Mouse (Mus musculus) kidney, embryonic 16.5 days (tissue): Measurements from ENCODE around the gene Arhgef17. TPM values are rescaled to one million over a fixed set of nuclear protein-coding genes. Genes with fewer than 3 reads are reported as not detected.
A peak's percentile ranks its signal among the peaks of the same experiment; 100 is the strongest.

Experiments used
- ATAC-seq: fragments of 200-750 bp; cut with Nextera tagmentation; 2 replicates; pipeline ENCODE4 v1.8.0; 2017; ENCODE audit warnings: moderate TSS enrichment; ENCODE audit not compliant: low FRiP score, low TSS enrichment
- H3K27ac ChIP-seq: fragments of 300-500 bp; sonication (generic); 2 replicates; pipeline ENCODE4 v1.5.1; 2014; ENCODE audit warnings: low read length
- H3K27me3 ChIP-seq: fragments of 300-500 bp; sonication (generic); 2 replicates; pipeline ENCODE4 v1.6.1; 2014; ENCODE audit warnings: low read length, control low read depth, mixed read lengths; ENCODE audit not compliant: insufficient read depth
- H3K36me3 ChIP-seq: fragments of 300-500 bp; sonication (generic); 2 replicates; pipeline ENCODE4 v1.6.1; 2014; ENCODE audit warnings: low read length, control low read depth, mixed read lengths; ENCODE audit not compliant: insufficient read depth
- H3K4me1 ChIP-seq: fragments of 300-500 bp; sonication (generic); 2 replicates; pipeline ENCODE4 v1.6.1; 2014; ENCODE audit warnings: low read length, control low read depth, mixed read lengths; ENCODE audit not compliant: insufficient read depth
- H3K4me2 ChIP-seq: fragments of 300-500 bp; sonication (generic); replicated peaks from 2 replicates; pipeline ENCODE4 v1.6.1; 2014; ENCODE audit warnings: low read depth, low read length
- H3K4me3 ChIP-seq: fragments of 300-500 bp; sonication (generic); 2 replicates; pipeline ENCODE4 v1.5.1; 2014; ENCODE audit warnings: mild to moderate bottlenecking, low read length
- H3K9ac ChIP-seq: fragments of 300-500 bp; sonication (generic); replicated peaks from 2 replicates; pipeline ENCODE4 v1.6.1; 2014; ENCODE audit warnings: low read length
- H3K9me3 ChIP-seq: fragments of 300-500 bp; sonication (generic); 2 replicates; pipeline ENCODE4 v1.6.1; 2016; ENCODE audit warnings: low read length, control low read depth
- WGBS: fragments of 180-500 bp; shearing (Covaris S2); extraction: QIAGEN DNeasy Blood & Tissue Kit; methylation state at CpG from one replicate; pipeline ENCODE4 v1.1.7; 2014; 5-methylcytosine and 5-hydroxymethylcytosine counted together
- polyA plus RNA-seq: library from polyadenylated mRNA; unstranded; fragments of >200 nt; fragmentation: Nextera tagmentation; extraction: Ambion mirVana; gene quantifications from 2 replicates; pipeline ENCODE4 v1.2.1, GENCODE M21; 2015

The Arhgef17 gene
- polyA plus RNA-seq, 1 experiment from 2014 or later = 10.8 TPM

- WGBS = 88% methylated on average over 5 of the region's 5 CpGs
- no peak overlapping the region for H3K27ac ChIP-seq
- ATAC-seq = no peak
These were observed 12.8 kb upstream of the Arhgef17 start for GRCm38 (mm10) chr7:100944738-100945137.

GRCm38 (mm10) chr7:100944306-100944705 lies 12.4 kb upstream of the Arhgef17 start:
- Histone ChIP-seq H3K36me3 (no peaks in the 10 kb centered on the region), H3K4me1 (peaks cover 17% of the 10 kb centered on the region), H3K4me2 (no peak overlapping the region), H3K9me3 (no peaks in the 10 kb centered on the region), H3K27ac (no peak overlapping the region), H3K27me3 (no peaks in the 10 kb centered on the region), H3K4me3 (no peak overlapping the region), H3K9ac (no peak overlapping the region)
- WGBS = 66% methylated on average over 2 of the region's 2 CpGs
- ATAC-seq = no peak

More at GRCm38 (mm10) chr7:100944738-100945137, 12.8 kb upstream of the Arhgef17 start:
- Histone ChIP-seq H3K27me3 (no peaks in the 10 kb centered on the region), H3K9me3 (no peaks in the 10 kb centered on the region), H3K9ac (no peak overlapping the region), H3K36me3 (no peaks in the 10 kb centered on the region), H3K4me2 (no peak overlapping the region), H3K4me3 (no peak overlapping the region), H3K4me1 (peaks cover 20% of the 10 kb centered on the region)

- 23% methylated on average over 12 of the region's 12 CpGs for WGBS
- Histone ChIP-seq H3K27me3 (no peaks in the 10 kb centered on the region), H3K4me2 (no peak overlapping the region), H3K36me3 (no peaks in the 10 kb centered on the region), H3K9me3 (no peaks in the 10 kb centered on the region), H3K9ac (no peak overlapping the region), H3K4me3 (no peak overlapping the region), H3K27ac (no peak overlapping the region), H3K4me1 (peaks cover 17% of the 10 kb centered on the region)
- peak; percentile 57; the same call in 1 of the 2 replicates for ATAC-seq
These were observed 11.1 kb upstream of the Arhgef17 start for GRCm38 (mm10) chr7:100942789-100943615.

- Histone ChIP-seq H3K9me3 (no peaks in the 10 kb centered on the region), H3K4me2 (no peak overlapping the region), H3K27ac (no peak overlapping the region), H3K4me1 (peaks cover 9% of the 10 kb centered on the region), H3K4me3 (no peak overlapping the region), H3K9ac (no peak overlapping the region), H3K36me3 (no peaks in the 10 kb centered on the region), H3K27me3 (no peaks in the 10 kb centered on the region)
- WGBS = 43% methylated on average over 5 of the region's 5 CpGs
- ATAC-seq = no peak
These were observed 9.3 kb upstream of the Arhgef17 start for GRCm38 (mm10) chr7:100941169-100941568.

- 87% methylated on average over 16 of the region's 16 CpGs for WGBS
- Histone ChIP-seq H3K27ac (no peak overlapping the region), H3K9ac (peak overlapping the region; percentile 9; the same call in 1 of the 2 replicates), H3K36me3 (no peaks in the 10 kb centered on the region), H3K4me2 (no peak overlapping the region), H3K4me1 (peaks cover 12% of the 10 kb centered on the region), H3K9me3 (no peaks in the 10 kb centered on the region), H3K4me3 (no peak overlapping the region), H3K27me3 (no peaks in the 10 kb centered on the region)
- no peak for ATAC-seq
These were observed 6.2 kb upstream of the Arhgef17 start for GRCm38 (mm10) chr7:100938106-100938505.

GRCm38 (mm10) chr7:100937481-100937880 lies 5.6 kb upstream of the Arhgef17 start:
- WGBS = 68% methylated on average over 3 of the region's 3 CpGs
- H3K9me3 ChIP-seq = no peaks in the 10 kb centered on the region

GRCm38 (mm10) chr7:100933520-100933919 lies 1.6 kb upstream of the Arhgef17 start:
- Histone ChIP-seq H3K4me1 (peaks cover 28% of the 10 kb centered on the region), H3K9me3 (no peaks in the 10 kb centered on the region), H3K4me3 (no peak overlapping the region), H3K27me3 (no peaks in the 10 kb centered on the region), H3K36me3 (peaks cover 3% of the 10 kb centered on the region; the same call in 1 of the 2 replicates), H3K4me2 (no peak overlapping the region), H3K9ac (no peak overlapping the region), H3K27ac (no peak overlapping the region; the same call in 1 of the 2 replicates)
- no peak for ATAC-seq

More at GRCm38 (mm10) chr7:100937481-100937880, 5.6 kb upstream of the Arhgef17 start:
- Histone ChIP-seq H3K9ac (no peak overlapping the region), H3K36me3 (no peaks in the 10 kb centered on the region), H3K27ac (no peak overlapping the region), H3K4me1 (peaks cover 13% of the 10 kb centered on the region), H3K4me2 (no peak overlapping the region), H3K4me3 (no peak overlapping the region), H3K27me3 (no peaks in the 10 kb centered on the region)
- no peak for ATAC-seq

GRCm38 (mm10) chr7:100932481-100933007 lies 637 bp upstream of the Arhgef17 start:
- peak overlapping the region; percentile 100 for H3K27ac ChIP-seq
- peak overlapping the region; percentile 99 for H3K9ac ChIP-seq
- peak overlapping the region; percentile 88 for H3K4me3 ChIP-seq
- ATAC-seq = peak; percentile 92
- no peaks in the 10 kb centered on the region for H3K9me3 ChIP-seq
- peaks cover 37% of the 10 kb centered on the region for H3K4me1 ChIP-seq
- H3K36me3 ChIP-seq = peaks cover 3% of the 10 kb centered on the region; the same call in 1 of the 2 replicates
- peak overlapping the region; percentile 86 for H3K4me2 ChIP-seq
- no peaks in the 10 kb centered on the region for H3K27me3 ChIP-seq
- 2% methylated on average over 27 of the region's 27 CpGs for WGBS

- whole genome bisulfite sequencing = under 1% methylated on average over 65 of the region's 73 CpGs
- Histone ChIP-seq H3K4me2 (peak overlapping the region; percentile 86), H3K9me3 (no peaks in the 10 kb centered on the region), H3K9ac (peak overlapping the region; percentile 99), H3K4me1 (peaks cover 49% of the 10 kb centered on the region), H3K27me3 (no peaks in the 10 kb centered on the region), H3K36me3 (peaks cover 3% of the 10 kb centered on the region; the same call in 1 of the 2 replicates), H3K27ac (peak overlapping the region; percentile 100), H3K4me3 (peak overlapping the region; percentile 88)
- peak; percentile 21 for ATAC-seq
These were observed 486 bp downstream of the Arhgef17 start for GRCm38 (mm10) chr7:100931316-100931925.
